ENCODE assay signal across 9 mouse cellular contexts in the genomic region with DNA sequence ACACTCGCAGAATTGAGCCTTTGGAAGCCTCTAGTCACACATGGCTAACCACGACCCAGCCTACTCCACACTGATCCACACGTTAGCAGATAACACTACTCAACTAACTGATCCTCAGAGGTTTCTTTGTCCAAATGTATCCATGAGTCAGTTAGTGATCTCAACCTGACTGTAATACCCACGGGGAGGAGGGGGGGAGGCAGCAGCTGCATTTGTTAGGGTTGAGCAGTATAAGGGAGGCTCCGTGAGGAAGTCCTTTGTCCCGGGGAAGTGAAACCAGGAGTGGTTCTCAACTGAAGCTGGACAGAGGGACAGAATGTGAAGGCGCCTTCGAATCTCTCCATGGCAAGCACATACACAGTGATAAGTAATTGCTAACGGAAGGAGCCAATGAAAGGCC. TPM values are rescaled to one million over a fixed set of nuclear protein-coding genes. Genes with fewer than 3 reads are reported as not detected.
A peak's percentile ranks its signal among the peaks of the same experiment; 100 is the strongest.
DNase-seq lines count a peak whose midpoint lies in the region; ATAC-seq and TF ChIP-seq lines count a peak whose summit lies in the region.
"Had no signal": no experiment of that assay in that cellular context is flagged by ENCODE, and none has a peak within 500 bp of the region (broad histone marks: within the 10 kb centered on the region; RNA-seq: fewer than 3 reads in every experiment).

No protein-coding gene starts in this region.

- 60% methylated on average over 9 of the region's 9 CpGs for WGBS in stomach, embryonic 15.5 days
- 59% methylated on average over 9 of the region's 9 CpGs for WGBS in stomach, postnatal 0 days
- WGBS in limb, embryonic 12.5 days = 75% methylated on average over 9 of the region's 9 CpGs
- 76% methylated on average over 9 of the region's 9 CpGs for WGBS in hindbrain, embryonic 12.5 days

- H3K36me3 ChIP-seq in stomach, embryonic 15.5 days = no peaks in the 10 kb centered on the region
- no peaks in the 10 kb centered on the region for H3K36me3 ChIP-seq in stomach, postnatal 0 days (ENCODE audit: control insufficient read depth, insufficient read depth, low read length)
- H3K36me3 ChIP-seq in limb, embryonic 12.5 days = no peaks in the 10 kb centered on the region; the same call in 1 of the 2 replicates
- no peaks in the 10 kb centered on the region for H3K36me3 ChIP-seq in hindbrain, embryonic 12.5 days

- no peak for ATAC-seq in stomach, embryonic 15.5 days (ENCODE audit: insufficient read depth, low FRiP score, low read depth)
- ATAC-seq in stomach, postnatal 0 days (ENCODE audit: low FRiP score, low TSS enrichment) = no peak
- no peak; the same call in 1 of the 2 replicates for ATAC-seq in limb, embryonic 12.5 days (ENCODE audit: insufficient number of reproducible peaks, insufficient read depth, low FRiP score, low TSS enrichment, low read depth)
- no peak for ATAC-seq in hindbrain, embryonic 12.5 days (ENCODE audit: low FRiP score)

- TF ChIP-seq CTCF in stomach, postnatal 0 days (IDR thresholded peaks at IDR 0.05; ENCODE audit: low read depth) = no peak

- TF ChIP-seq EP300 in stomach, postnatal 0 days (optimal IDR thresholded peaks at IDR 0.05) = no peak

- no peak overlapping the region for H3K4me3 ChIP-seq in stomach, embryonic 15.5 days (replicated peaks)
- no peak overlapping the region for H3K4me3 ChIP-seq in stomach, postnatal 0 days (ENCODE audit: low read depth, low read length)
- H3K4me3 ChIP-seq in limb, embryonic 12.5 days (replicated peaks) = peak overlapping the region; percentile 94; the same call in 1 of the 2 replicates
- no peak overlapping the region for H3K4me3 ChIP-seq in hindbrain, embryonic 12.5 days

- 0 out of 2 replicates have a peak overlapping the region, but pooled peaks have one; percentile 14 for H3K4me2 ChIP-seq in stomach, embryonic 15.5 days
- H3K4me2 ChIP-seq in stomach, postnatal 0 days (replicated peaks; ENCODE audit: low read depth) = no peak overlapping the region; the same call in 1 of the 2 replicates
- H3K4me2 ChIP-seq in limb, embryonic 12.5 days = peak overlapping the region; percentile 74
- H3K4me2 ChIP-seq in hindbrain, embryonic 12.5 days (replicated peaks) = no peak overlapping the region

- H3K4me1 ChIP-seq in stomach, embryonic 15.5 days = peaks cover 20% of the 10 kb centered on the region
- peaks cover 2% of the 10 kb centered on the region for H3K4me1 ChIP-seq in stomach, postnatal 0 days (replicated peaks; ENCODE audit: control insufficient read depth, insufficient read depth)
- peaks cover 49% of the 10 kb centered on the region for H3K4me1 ChIP-seq in limb, embryonic 12.5 days (replicated peaks)
- peaks cover 27% of the 10 kb centered on the region for H3K4me1 ChIP-seq in hindbrain, embryonic 12.5 days

- no peak overlapping the region for H3K9ac ChIP-seq in stomach, embryonic 15.5 days
- H3K9ac ChIP-seq in stomach, postnatal 0 days (ENCODE audit: low read length) = no peak overlapping the region
- H3K9ac ChIP-seq in limb, embryonic 12.5 days (replicated peaks) = no peak overlapping the region
- H3K9ac ChIP-seq in hindbrain, embryonic 12.5 days = no peak overlapping the region

- DNase-seq in stomach, postnatal 0 days (ENCODE audit: low spot score) = no peak
- DNase-seq in heart, adult 18-20 months = peak; percentile 68 to 81
- no peak for DNase-seq in thymus, postnatal 25 days
- no peak for DNase-seq in embryo, embryonic 11 days
- DNase-seq in left cerebral cortex, adult 18-20 months (ENCODE audit: low spot score in 2 of 2) = no peak
- DNase-seq: spleen, adult 18-20 months had no signal

- no peaks in the 10 kb centered on the region for H3K27me3 ChIP-seq in stomach, embryonic 15.5 days (replicated peaks)
- H3K27me3 ChIP-seq in stomach, postnatal 0 days (ENCODE audit: control insufficient read depth, insufficient read depth, low read length) = no peaks in the 10 kb centered on the region
- no peaks in the 10 kb centered on the region for H3K27me3 ChIP-seq in limb, embryonic 12.5 days
- H3K27me3 ChIP-seq in hindbrain, embryonic 12.5 days = no peaks in the 10 kb centered on the region

- no peaks in the 10 kb centered on the region for H3K9me3 ChIP-seq in stomach, embryonic 15.5 days
- no peaks in the 10 kb centered on the region for H3K9me3 ChIP-seq in stomach, postnatal 0 days (ENCODE audit: control insufficient read depth, low read length)
- no peaks in the 10 kb centered on the region for H3K9me3 ChIP-seq in limb, embryonic 12.5 days
- no peaks in the 10 kb centered on the region for H3K9me3 ChIP-seq in hindbrain, embryonic 12.5 days (replicated peaks)

- no peak overlapping the region for H3K27ac ChIP-seq in stomach, embryonic 15.5 days
- no peak overlapping the region for H3K27ac ChIP-seq in stomach, postnatal 0 days (replicated peaks)
- H3K27ac ChIP-seq in limb, embryonic 12.5 days = peak overlapping the region; percentile 25; the same call in 1 of the 2 replicates
- no peak overlapping the region for H3K27ac ChIP-seq in hindbrain, embryonic 12.5 days

RNA-seq across cellular contexts. Expression of a gene that starts 2.8 kb away (rescaled TPM):
- 6.9 and 7.6 TPM in 2 replicates for polyA plus RNA-seq in stomach, embryonic 15.5 days (2015; fragmentation: Nextera tagmentation; extraction: Ambion mirVana)
- polyA plus RNA-seq in stomach, postnatal 0 days (2015; fragmentation: Nextera tagmentation; extraction: Ambion mirVana) = 3.1 and 3.3 TPM in 2 replicates
- total RNA-seq in heart, adult 18-20 months (2021) = 10 to 100 TPM; 11.2 to 14.0 TPM
- 16.1 and 17.7 TPM in 2 replicates for polyA plus RNA-seq in limb, embryonic 12.5 days (2016; fragmentation: Nextera tagmentation; extraction: Ambion mirVana)
- 1 to 10 TPM; 7.9 to 9.4 TPM for total RNA-seq in left cerebral cortex, adult 18-20 months (2021)
- polyA plus RNA-seq in hindbrain, embryonic 12.5 days (2016; fragmentation: Nextera tagmentation; extraction: Ambion mirVana) = 7.3 and 8.7 TPM in 2 replicates

RNA-seq across cellular contexts. Expression of a gene that starts 53.4 kb away (rescaled TPM):
- 0.26 and 0.36 TPM in 2 replicates for polyA plus RNA-seq in stomach, embryonic 15.5 days (2015; fragmentation: Nextera tagmentation; extraction: Ambion mirVana)
- polyA plus RNA-seq in stomach, postnatal 0 days (2015; fragmentation: Nextera tagmentation; extraction: Ambion mirVana) = 0.36 and 0.59 TPM in 2 replicates
- under 1 TPM in 1 of 2 experiments, not detected in 1; 0.05 TPM for total RNA-seq in heart, adult 18-20 months (2021)
- polyA plus RNA-seq in limb, embryonic 12.5 days (2016; fragmentation: Nextera tagmentation; extraction: Ambion mirVana) = 7.9 and 8.6 TPM in 2 replicates
- total RNA-seq in left cerebral cortex, adult 18-20 months (2021) = under 1 TPM; 0.07 to 0.16 TPM
- polyA plus RNA-seq in hindbrain, embryonic 12.5 days (2016; fragmentation: Nextera tagmentation; extraction: Ambion mirVana) = 0.74 and 2.3 TPM in 2 replicates

Comparison
In these comparisons a context has a peak if more than half of its experiments do, and no peak if none do; other contexts are left out.
1. H3K4me2 ChIP-seq: peak in stomach, embryonic 15.5 days (single experiment) and limb, embryonic 12.5 days (single experiment); none in stomach, postnatal 0 days (single experiment) and hindbrain, embryonic 12.5 days (single experiment).
2. DNase-seq: peak in heart, adult 18-20 months (2 of 2); none in stomach, postnatal 0 days (single experiment), thymus, postnatal 25 days (single experiment), embryo, embryonic 11 days (single experiment) and left cerebral cortex, adult 18-20 months (0 of 2).